ENCODE assay signal across 7 mouse cellular contexts in the genomic region with DNA sequence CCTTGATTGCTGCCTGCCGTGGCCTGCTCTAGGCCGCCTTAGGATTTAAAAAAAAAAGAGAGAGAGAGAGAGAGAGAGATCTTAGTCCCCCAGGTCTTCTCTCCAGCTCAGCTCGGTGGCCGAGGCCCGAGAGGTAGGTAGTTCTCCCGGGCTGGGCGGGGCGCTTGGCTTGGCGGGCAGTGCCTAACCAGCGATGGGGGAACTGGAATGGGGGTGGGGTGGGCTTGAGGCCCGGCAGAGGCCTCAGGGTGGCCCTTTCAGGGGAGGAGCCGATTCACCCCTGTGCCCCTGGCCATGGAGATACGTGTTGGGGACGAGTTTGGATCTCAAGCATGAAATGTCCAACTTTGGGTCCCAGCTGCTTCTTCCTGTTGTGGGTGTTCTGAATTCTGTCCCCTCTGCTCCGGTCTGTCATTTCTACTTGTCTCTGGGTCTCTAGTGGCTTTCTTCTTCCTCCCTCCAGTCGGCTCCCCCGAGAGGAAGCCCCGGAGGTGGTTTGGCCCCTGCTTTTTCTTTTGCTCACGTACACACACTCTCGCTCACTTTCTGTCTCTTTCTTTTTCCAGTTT. TPM values are rescaled to one million over a fixed set of nuclear protein-coding genes. Genes with fewer than 3 reads are reported as not detected.
A peak's percentile ranks its signal among the peaks of the same experiment; 100 is the strongest.
DNase-seq lines count a peak whose midpoint lies in the region; ATAC-seq and TF ChIP-seq lines count a peak whose summit lies in the region.

No protein-coding gene starts in this region.

- peak overlapping the region; percentile 86 for H3K27ac ChIP-seq in limb, embryonic 14.5 days (replicated peaks; ENCODE audit: low read depth, low read length)
- peak overlapping the region; percentile 89 for H3K27ac ChIP-seq in midbrain, embryonic 14.5 days (replicated peaks; ENCODE audit: low read depth, low read length)
- H3K27ac ChIP-seq in testis, adult 2 months (ENCODE audit: control insufficient read depth, insufficient read depth, low read depth, low read length), result peak overlapping the region; percentile 85

- H3K4me1 ChIP-seq in limb, embryonic 14.5 days (ENCODE audit: control insufficient read depth, insufficient read depth, low read length), result peaks cover 24% of the 10 kb centered on the region
- peaks cover 16% of the 10 kb centered on the region for H3K4me1 ChIP-seq in midbrain, embryonic 14.5 days (ENCODE audit: control insufficient read depth, insufficient read depth, low read length)
- peaks cover 7% of the 10 kb centered on the region for H3K4me1 ChIP-seq in testis, adult 2 months (ENCODE audit: control insufficient read depth, insufficient read depth, low read length)

- H3K4me2 ChIP-seq in limb, embryonic 14.5 days (replicated peaks; ENCODE audit: low read depth, low read length, severe bottlenecking), result peak overlapping the region; percentile 97
- peak overlapping the region; percentile 95 for H3K4me2 ChIP-seq in midbrain, embryonic 14.5 days (ENCODE audit: low read length)

- peak; percentile 65 for DNase-seq in adipocyte (ENCODE audit: low spot score)
- peak; percentile 71 to 78 for DNase-seq in heart, postnatal 36 days
- peak; percentile 51 for DNase-seq in limb, embryonic 14.5 days (ENCODE audit: low spot score)
- peak; percentile 65 for DNase-seq in midbrain, embryonic 14.5 days

- intact Hi-C loops in heart, postnatal 36 days (cut with DNase I), result loop anchor here (2.0 kb wide), 1 partner anchor 214 kb away; a partner anchor contains a TSS

- no peaks in the 10 kb centered on the region for H3K9me3 ChIP-seq in limb, embryonic 14.5 days (ENCODE audit: control insufficient read depth, low read length)
- no peaks in the 10 kb centered on the region for H3K9me3 ChIP-seq in midbrain, embryonic 14.5 days (ENCODE audit: control insufficient read depth, low read length)

- peak overlapping the region; percentile 66 for H3K4me3 ChIP-seq in limb, embryonic 14.5 days (replicated peaks; ENCODE audit: low read length)
- H3K4me3 ChIP-seq in midbrain, embryonic 14.5 days (replicated peaks; ENCODE audit: low read depth, low read length), result peak overlapping the region; percentile 51
- peak overlapping the region; percentile 80 for H3K4me3 ChIP-seq in testis, adult 2 months (ENCODE audit: control insufficient read depth, low read depth, low read length)

- ATAC-seq in CD4-positive, CD25-positive, alpha-beta regulatory T cell, adult 4 months, result peak; percentile 3
- ATAC-seq in erythroid progenitor cell, adult 5-6 weeks (replicated peaks; ENCODE audit: low FRiP score, poor library complexity, severe bottlenecking), result peak; percentile 55
- peak; percentile 13 for ATAC-seq in limb, embryonic 14.5 days (ENCODE audit: low FRiP score, low read depth)
- 0 out of 2 replicates have a peak, but pooled peaks have one; percentile 1 for ATAC-seq in midbrain, embryonic 14.5 days (ENCODE audit: low FRiP score, low TSS enrichment)

- TF ChIP-seq POLR2A in limb, embryonic 14.5 days (IDR thresholded peaks at IDR 0.05; ENCODE audit: borderline replicate concordance, extremely low read depth, insufficient read depth, insufficient read length), result no peak
- TF ChIP-seq POLR2A in testis, adult 2 months (IDR thresholded peaks at IDR 0.05; ENCODE audit: control insufficient read depth, low read depth, low read length), result no peak

- TF ChIP-seq CTCF in testis, adult 2 months (IDR thresholded peaks at IDR 0.05; ENCODE audit: control insufficient read depth, insufficient read depth, insufficient replicate concordance, low read depth, low read length), result no peak

- peaks cover 11% of the 10 kb centered on the region for H3K36me3 ChIP-seq in limb, embryonic 14.5 days (ENCODE audit: control insufficient read depth, insufficient read depth, low read length)
- H3K36me3 ChIP-seq in midbrain, embryonic 14.5 days (ENCODE audit: control insufficient read depth, insufficient read depth, low read length), result peaks cover 4% of the 10 kb centered on the region; the same call in 1 of the 2 replicates
- no peaks in the 10 kb centered on the region for H3K36me3 ChIP-seq in testis, adult 2 months (ENCODE audit: control insufficient read depth, insufficient read depth, low read length)

- no peaks in the 10 kb centered on the region for H3K27me3 ChIP-seq in limb, embryonic 14.5 days (ENCODE audit: control insufficient read depth, insufficient read depth, low read length)
- no peaks in the 10 kb centered on the region for H3K27me3 ChIP-seq in midbrain, embryonic 14.5 days (ENCODE audit: control insufficient read depth, insufficient read depth, low read length)
- no peaks in the 10 kb centered on the region for H3K27me3 ChIP-seq in testis, adult 2 months (ENCODE audit: control insufficient read depth, insufficient read depth, low read length)

- WGBS in limb, embryonic 14.5 days, result 0% methylated on average over 18 of the region's 20 CpGs
- WGBS in midbrain, embryonic 14.5 days, result 0% methylated on average over 20 of the region's 20 CpGs

- peak overlapping the region; percentile 73 for H3K9ac ChIP-seq in limb, embryonic 14.5 days (ENCODE audit: low read depth, low read length, severe bottlenecking)
- H3K9ac ChIP-seq in midbrain, embryonic 14.5 days (replicated peaks; ENCODE audit: low read length), result peak overlapping the region; percentile 68

RNA-seq across cellular contexts. Expression of a gene that starts 0.8 kb away (rescaled TPM):
- 10 to 100 TPM; 49.6 to 62.4 TPM for polyA plus RNA-seq in CD4-positive, CD25-positive, alpha-beta regulatory T cell, adult 4 months (2017; shearing (Covaris generic))
- 31.0 and 47.9 TPM in 2 replicates for total RNA-seq in erythroid progenitor cell, adult 5-6 weeks (2015; ENCODE audit: low replicate concordance)
- 88.1 and 103 TPM in 2 replicates for total RNA-seq in erythroid progenitor cell, adult 5-6 weeks (2017; ENCODE audit: low replicate concordance)
- total RNA-seq in heart, postnatal 36 days (2021), result 100 to 1,000 TPM; 260 to 268 TPM
- polyA plus RNA-seq in limb, embryonic 14.5 days (2012; rRNA removed), result 89.1 and 111 TPM in 2 replicates
- polyA plus RNA-seq in limb, embryonic 14.5 days (2014; fragmentation: Nextera tagmentation; extraction: Ambion mirVana), result 151 and 164 TPM in 2 replicates
- 42.1 and 47.0 TPM in 2 replicates for polyA plus RNA-seq in midbrain, embryonic 14.5 days (2014; fragmentation: Nextera tagmentation; extraction: Ambion mirVana)
- polyA plus RNA-seq in testis, adult 2 months (2012; rRNA removed), result 423 and 435 TPM in 2 replicates

RNA-seq across cellular contexts. Expression of a gene that starts 5.0 kb away (rescaled TPM):
- polyA plus RNA-seq in CD4-positive, CD25-positive, alpha-beta regulatory T cell, adult 4 months (2017; shearing (Covaris generic)), result under 1 TPM in 1 of 2 experiments, not detected in 1; 0.11 TPM
- 2.5 TPM in 1 of 2 replicates, not detected in the other for total RNA-seq in erythroid progenitor cell, adult 5-6 weeks (2015; ENCODE audit: low replicate concordance)
- 1.4 and 4.9 TPM in 2 replicates for total RNA-seq in erythroid progenitor cell, adult 5-6 weeks (2017; ENCODE audit: low replicate concordance)
- 1 to 10 TPM in 1 of 2 experiments, under 1 TPM in 1; 0.81 to 1.1 TPM for total RNA-seq in heart, postnatal 36 days (2021)
- 19.7 and 25.0 TPM in 2 replicates for polyA plus RNA-seq in limb, embryonic 14.5 days (2012; rRNA removed)
- polyA plus RNA-seq in limb, embryonic 14.5 days (2014; fragmentation: Nextera tagmentation; extraction: Ambion mirVana), result 1.2 and 1.4 TPM in 2 replicates
- polyA plus RNA-seq in midbrain, embryonic 14.5 days (2014; fragmentation: Nextera tagmentation; extraction: Ambion mirVana), result 16.2 and 28.8 TPM in 2 replicates
- polyA plus RNA-seq in testis, adult 2 months (2012; rRNA removed), result 0.97 and 0.98 TPM in 2 replicates

RNA-seq across cellular contexts. Expression of a gene that starts 32.3 kb away (rescaled TPM):
- polyA plus RNA-seq in CD4-positive, CD25-positive, alpha-beta regulatory T cell, adult 4 months (2017; shearing (Covaris generic)), result 1 to 10 TPM; 6.9 to 7.0 TPM
- 43.6 and 45.8 TPM in 2 replicates for total RNA-seq in erythroid progenitor cell, adult 5-6 weeks (2015; ENCODE audit: low replicate concordance)
- total RNA-seq in erythroid progenitor cell, adult 5-6 weeks (2017; ENCODE audit: low replicate concordance), result 28.0 and 51.0 TPM in 2 replicates
- 10 to 100 TPM; 10.7 to 12.3 TPM for total RNA-seq in heart, postnatal 36 days (2021)
- polyA plus RNA-seq in limb, embryonic 14.5 days (2012; rRNA removed), result 45.2 and 46.8 TPM in 2 replicates
- 37.6 and 44.9 TPM in 2 replicates for polyA plus RNA-seq in limb, embryonic 14.5 days (2014; fragmentation: Nextera tagmentation; extraction: Ambion mirVana)
- polyA plus RNA-seq in midbrain, embryonic 14.5 days (2014; fragmentation: Nextera tagmentation; extraction: Ambion mirVana), result 53.4 and 58.6 TPM in 2 replicates
- 48.3 and 60.4 TPM in 2 replicates for polyA plus RNA-seq in testis, adult 2 months (2012; rRNA removed)

RNA-seq across cellular contexts. Expression of a gene that starts 41.1 kb away (rescaled TPM):
- polyA plus RNA-seq in CD4-positive, CD25-positive, alpha-beta regulatory T cell, adult 4 months (2017; shearing (Covaris generic)), result 10 to 100 TPM; 27.5 to 32.3 TPM
- 45.4 and 50.7 TPM in 2 replicates for total RNA-seq in erythroid progenitor cell, adult 5-6 weeks (2015; ENCODE audit: low replicate concordance)
- 8.9 and 22.3 TPM in 2 replicates for total RNA-seq in erythroid progenitor cell, adult 5-6 weeks (2017; ENCODE audit: low replicate concordance)
- total RNA-seq in heart, postnatal 36 days (2021), result 10 to 100 TPM; 25.6 to 35.3 TPM
- polyA plus RNA-seq in limb, embryonic 14.5 days (2012; rRNA removed), result 42.0 and 42.3 TPM in 2 replicates
- polyA plus RNA-seq in limb, embryonic 14.5 days (2014; fragmentation: Nextera tagmentation; extraction: Ambion mirVana), result 13.9 and 16.7 TPM in 2 replicates
- 11.3 and 14.4 TPM in 2 replicates for polyA plus RNA-seq in midbrain, embryonic 14.5 days (2014; fragmentation: Nextera tagmentation; extraction: Ambion mirVana)
- polyA plus RNA-seq in testis, adult 2 months (2012; rRNA removed), result 103 and 114 TPM in 2 replicates

RNA-seq across cellular contexts. Expression of a gene that starts 41.2 kb away (rescaled TPM):
- 10 to 100 TPM; 15.2 to 24.8 TPM for polyA plus RNA-seq in CD4-positive, CD25-positive, alpha-beta regulatory T cell, adult 4 months (2017; shearing (Covaris generic))
- total RNA-seq in erythroid progenitor cell, adult 5-6 weeks (2015; ENCODE audit: low replicate concordance), result 9.7 and 15.5 TPM in 2 replicates
- 18.1 and 35.3 TPM in 2 replicates for total RNA-seq in erythroid progenitor cell, adult 5-6 weeks (2017; ENCODE audit: low replicate concordance)
- total RNA-seq in heart, postnatal 36 days (2021), result under 1 TPM; 0.36 to 0.49 TPM
- 19.4 and 30.1 TPM in 2 replicates for polyA plus RNA-seq in limb, embryonic 14.5 days (2012; rRNA removed)
- polyA plus RNA-seq in limb, embryonic 14.5 days (2014; fragmentation: Nextera tagmentation; extraction: Ambion mirVana), result 17.3 and 18.5 TPM in 2 replicates
- polyA plus RNA-seq in midbrain, embryonic 14.5 days (2014; fragmentation: Nextera tagmentation; extraction: Ambion mirVana), result 5.6 and 8.2 TPM in 2 replicates
- 10.9 and 12.3 TPM in 2 replicates for polyA plus RNA-seq in testis, adult 2 months (2012; rRNA removed)

Comparison
In these comparisons a context has a peak if more than half of its experiments do, and no peak if none do; other contexts are left out.
1. Peak in every context shown above with its lines: DNase-seq, ATAC-seq, H3K4me3 ChIP-seq and H3K27ac ChIP-seq.
2. ATAC-seq: peak in every context shown above with its lines; median percentile 55 in erythroid progenitor cell, adult 5-6 weeks; 13 in limb, embryonic 14.5 days; 3 in CD4-positive, CD25-positive, alpha-beta regulatory T cell, adult 4 months; 1 in midbrain, embryonic 14.5 days.